Mouse (Mus musculus): ENCODE results near the gene Kalrn. TPM values are rescaled to one million over a fixed set of nuclear protein-coding genes. Genes with fewer than 3 reads are reported as not detected.

Kalrn gene
- total RNA-seq, 4 experiments from 2014 or later, result 25.1 to 32.5 (median 29.6) TPM

DNA sequence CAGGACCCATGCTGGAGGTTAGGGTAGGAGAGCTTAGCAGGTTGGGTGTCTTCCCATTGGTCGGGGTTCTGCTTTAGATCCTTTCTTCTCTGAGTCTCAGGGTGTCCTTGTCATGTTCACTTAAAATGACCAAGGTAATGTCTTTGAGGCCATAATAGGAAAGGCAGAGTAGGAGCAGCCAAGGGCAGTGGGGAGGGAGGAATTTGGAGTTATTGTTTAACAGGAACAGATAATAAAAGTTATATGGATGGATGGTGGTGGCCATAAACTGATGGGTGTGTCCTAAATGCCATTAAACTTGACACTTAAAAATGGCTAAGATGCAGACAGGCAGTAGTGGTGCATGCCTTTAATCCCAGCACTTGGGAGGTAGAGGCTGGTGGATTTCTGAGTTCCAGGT lies 584.2 kb downstream of the Kalrn start:
- no peak for DNase-seq (ENCODE audit: low spot score)

DNA sequence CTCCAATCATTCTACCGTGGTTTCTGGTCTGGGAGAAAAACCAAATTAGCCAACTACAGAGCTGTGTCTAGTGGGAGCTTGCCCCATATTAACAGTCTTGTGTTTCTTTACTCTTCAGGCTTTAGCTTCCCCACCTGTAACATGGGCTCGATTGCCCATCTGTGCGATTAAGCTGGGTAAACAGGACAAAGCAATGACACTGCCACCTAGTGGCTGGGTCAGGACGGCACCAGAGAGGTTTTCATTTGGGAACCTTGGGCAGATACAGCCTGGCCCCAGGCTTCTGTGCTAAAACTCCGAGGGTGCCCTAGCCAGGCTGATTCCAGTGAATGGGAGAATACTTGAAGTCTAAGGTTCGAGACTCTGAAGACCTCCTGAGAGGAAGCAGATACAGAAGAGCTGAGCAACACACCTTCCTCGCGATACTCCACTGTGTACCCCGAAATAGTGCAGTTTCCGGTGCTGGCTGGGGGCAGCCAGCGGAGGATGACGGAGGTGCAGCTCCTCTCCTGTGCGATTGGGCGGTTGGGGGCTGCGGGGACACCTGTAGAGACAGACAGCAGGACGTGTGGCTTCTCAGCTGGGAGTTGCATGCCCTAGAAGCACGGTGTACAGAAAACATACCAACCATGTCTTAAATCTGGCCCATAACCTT lies 584.8 kb downstream of the Kalrn start:
- DNase-seq (ENCODE audit: low spot score), result peak; percentile 48

DNA sequence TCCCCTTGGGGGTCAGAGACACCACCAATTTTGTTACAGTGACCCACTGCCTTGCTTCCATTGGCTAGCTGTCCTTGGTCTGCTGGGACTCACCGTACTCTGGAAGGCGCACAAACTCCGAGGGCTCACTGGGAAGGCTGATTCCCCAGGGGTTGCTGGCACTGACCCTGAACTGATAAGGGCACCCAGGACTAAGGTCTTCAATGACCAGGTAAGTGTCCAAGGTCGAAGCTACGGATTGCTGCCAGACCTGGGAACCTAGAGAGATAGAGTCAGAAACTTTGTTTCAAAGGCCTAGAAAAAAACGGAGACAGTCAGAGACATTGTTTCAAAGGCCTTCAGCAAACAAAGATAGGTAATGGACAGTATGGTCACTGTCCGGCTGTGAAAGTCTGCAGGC lies 586.3 kb downstream of the Kalrn start:
- no peak for DNase-seq (ENCODE audit: low spot score)

DNA sequence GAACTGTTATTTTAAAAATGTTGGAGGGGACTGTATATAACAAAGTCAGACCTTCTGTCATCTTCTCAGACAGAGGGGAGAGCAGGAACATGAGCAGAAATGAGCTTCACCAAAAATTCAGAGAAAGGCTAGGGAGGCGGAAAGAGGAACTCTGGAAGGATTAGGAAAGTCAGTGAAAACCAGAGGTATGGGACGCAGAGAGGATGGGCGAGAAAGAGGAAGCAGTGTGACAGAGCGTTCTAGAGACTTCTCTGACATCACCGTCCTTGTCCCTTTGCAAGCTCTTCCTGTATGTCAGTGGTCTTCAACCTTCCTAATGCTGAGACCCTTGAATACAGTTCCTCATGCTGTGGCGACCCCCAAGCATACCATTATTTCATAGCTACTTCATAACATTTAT lies 588.0 kb downstream of the Kalrn start:
- no peak for DNase-seq (ENCODE audit: low spot score)

DNA sequence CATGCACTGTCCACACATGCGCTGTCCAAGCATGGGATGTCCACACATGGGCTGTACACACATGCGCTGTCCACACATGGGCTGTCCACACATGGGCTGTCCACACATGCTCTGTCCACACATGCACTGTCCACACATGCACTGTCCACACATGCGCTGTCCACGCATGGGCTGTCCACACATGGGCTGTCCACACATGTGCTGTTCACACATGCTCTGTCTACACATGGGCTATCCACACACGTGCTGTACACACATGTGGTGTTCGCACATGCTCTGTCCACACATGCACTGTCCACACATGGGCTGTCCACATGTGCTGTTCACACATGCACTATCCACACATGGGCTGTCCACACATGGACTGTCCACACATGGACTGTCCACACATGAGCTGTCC lies 589.6 kb downstream of the Kalrn start:
- DNase-seq (ENCODE audit: low spot score), result no peak

DNA sequence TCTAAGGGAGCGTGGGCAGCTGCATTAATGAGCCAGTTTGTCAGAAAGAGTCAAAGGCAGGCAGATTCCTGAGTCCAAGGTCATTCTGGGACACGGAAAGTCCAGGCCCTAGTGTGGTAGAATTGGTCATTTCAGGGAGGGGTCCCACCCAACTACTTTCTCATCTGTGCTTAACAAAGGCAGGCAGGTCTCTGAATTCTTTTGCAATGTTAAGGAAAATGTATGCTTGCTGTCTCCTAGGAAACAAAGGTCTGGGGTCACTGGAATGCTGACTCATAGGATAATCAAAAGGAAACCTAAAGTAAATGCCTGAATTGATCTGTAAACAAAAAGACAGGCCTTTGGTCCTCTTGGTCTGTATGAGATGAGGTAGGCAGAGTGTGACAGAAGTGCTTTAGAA lies 593.5 kb downstream of the Kalrn start:
- DNase-seq (ENCODE audit: low spot score), result no peak

DNA sequence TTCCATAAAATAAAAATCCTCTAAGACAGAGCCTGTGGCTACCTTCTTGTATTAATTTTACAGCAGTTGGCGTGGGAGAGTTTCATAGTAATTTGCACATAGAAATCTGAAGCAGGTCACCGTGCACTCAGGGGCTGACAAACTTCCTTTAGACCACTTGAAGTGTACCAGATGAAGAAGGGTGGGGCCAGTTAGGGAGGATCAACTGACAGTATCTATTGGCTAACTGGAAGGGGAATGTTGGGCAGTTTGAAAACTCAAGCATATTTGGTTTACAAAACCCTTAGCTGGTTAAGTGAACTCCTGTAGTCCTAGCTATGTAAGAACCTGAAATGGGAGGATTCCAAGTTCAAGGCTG lies 606.1 kb downstream of the Kalrn start:
- DNase-seq (ENCODE audit: low spot score), result no peak

DNA sequence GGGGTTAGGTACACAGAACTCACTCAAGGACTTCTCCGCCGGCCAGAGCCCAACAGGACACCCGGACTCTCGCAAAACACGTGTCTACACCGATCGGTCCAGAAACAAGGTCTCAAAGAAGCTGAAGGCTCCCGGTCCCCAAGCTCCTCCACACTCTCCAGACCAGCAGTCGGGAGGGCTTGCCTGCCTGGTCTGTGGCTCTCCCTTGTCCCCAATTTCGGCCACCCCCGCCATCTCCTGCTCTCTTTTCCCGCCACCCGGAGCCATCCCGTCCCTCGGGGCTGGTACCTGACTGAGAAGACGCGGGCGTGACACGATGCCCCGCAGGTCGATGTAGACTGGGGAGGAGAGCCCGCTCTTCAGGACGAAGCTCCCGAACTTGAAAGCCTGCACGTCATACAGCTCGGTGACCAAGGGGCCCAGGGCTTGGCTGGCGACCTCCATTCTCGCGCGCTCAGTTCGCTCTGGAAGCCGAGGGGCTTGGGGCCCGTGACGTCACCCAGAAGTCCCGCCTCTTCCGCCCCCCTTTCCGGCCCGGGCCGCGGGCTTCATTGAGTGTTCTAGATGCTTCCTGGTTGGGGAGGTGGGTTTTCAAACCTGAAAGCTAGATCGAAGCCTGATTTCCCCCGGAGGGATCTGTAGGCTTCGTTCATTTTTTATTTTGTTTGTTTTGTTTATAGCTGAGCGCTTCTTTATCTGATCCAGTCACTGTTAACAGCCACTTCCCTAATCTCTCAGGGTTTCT lies 606.6 kb downstream of the Kalrn start, which contains the start of gene Umps:
Gene Umps, minus strand, starts transcription at position 501 of the 745 bp plus-strand sequence.
- peak; percentile 84 for DNase-seq (ENCODE audit: low spot score)

DNA sequence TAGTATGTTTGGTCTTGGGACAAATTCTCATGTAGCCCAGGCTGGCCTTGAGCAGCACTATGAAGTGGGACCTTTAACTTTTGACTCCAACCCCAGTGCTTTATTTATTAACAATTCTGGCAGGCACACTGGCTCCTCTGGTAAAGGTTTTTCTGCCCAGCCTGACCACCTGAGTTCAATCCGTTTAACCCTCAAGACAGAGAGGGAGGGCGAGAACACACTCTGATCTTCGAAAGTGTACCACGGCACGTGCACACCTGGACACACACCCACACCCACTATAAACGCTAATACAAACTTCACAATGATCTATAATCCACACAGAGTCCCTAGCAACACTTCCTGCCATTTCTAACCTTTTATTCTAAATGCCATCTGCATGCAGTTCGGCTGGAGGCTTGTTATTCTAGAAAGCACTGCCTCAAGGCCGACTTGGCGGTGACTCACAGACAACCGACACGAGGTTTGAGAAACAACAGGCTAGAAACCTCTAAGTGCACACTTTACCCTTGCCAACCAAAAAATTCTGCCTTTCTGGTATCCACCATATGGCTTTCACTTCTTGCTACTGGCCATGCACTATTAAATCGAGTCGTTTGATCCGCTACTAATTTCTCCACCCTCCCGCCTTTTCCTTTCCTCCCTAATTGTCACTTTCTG lies 607.3 kb downstream of the Kalrn start:
- no peak for DNase-seq (ENCODE audit: low spot score)

DNA sequence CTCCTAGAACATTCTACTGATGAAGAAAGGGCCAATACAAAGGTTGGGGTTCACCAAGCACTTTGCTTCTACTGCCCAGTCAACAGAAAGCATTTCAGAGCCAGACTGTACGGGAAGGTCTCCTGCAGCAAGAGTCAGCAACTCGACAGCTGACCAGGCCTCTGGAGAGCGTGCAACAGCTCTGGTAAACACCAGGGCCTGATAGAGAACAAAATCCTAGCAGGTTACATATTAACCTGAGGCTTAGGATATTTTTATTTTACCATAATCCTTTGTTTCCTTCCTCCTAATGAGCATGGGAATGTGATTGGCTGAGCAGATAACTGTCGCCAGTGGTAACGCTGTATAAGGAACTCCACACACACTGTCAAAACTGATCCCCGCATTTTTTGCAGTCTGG lies 609.8 kb downstream of the Kalrn start:
- no peak for DNase-seq (ENCODE audit: low spot score)

DNA sequence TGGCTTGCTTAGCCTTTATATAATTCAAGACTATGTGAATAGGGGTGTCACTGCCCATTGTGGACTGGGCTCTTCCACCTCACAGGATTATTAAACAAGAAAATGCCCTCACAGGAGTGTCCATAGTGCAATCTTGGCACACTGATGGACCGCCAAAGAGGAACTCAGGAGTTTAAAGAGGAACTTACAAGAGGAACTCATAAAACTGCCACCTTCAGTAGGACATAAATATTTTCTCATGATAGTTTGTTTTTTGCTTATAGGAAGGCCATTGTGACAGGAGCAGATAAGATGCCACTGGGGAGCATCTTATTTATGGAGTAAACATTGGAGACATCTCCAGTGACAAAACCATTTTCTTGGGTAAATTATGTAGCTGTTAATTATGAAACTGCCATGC lies 618.5 kb downstream of the Kalrn start:
- DNase-seq (ENCODE audit: low spot score), result no peak

DNA sequence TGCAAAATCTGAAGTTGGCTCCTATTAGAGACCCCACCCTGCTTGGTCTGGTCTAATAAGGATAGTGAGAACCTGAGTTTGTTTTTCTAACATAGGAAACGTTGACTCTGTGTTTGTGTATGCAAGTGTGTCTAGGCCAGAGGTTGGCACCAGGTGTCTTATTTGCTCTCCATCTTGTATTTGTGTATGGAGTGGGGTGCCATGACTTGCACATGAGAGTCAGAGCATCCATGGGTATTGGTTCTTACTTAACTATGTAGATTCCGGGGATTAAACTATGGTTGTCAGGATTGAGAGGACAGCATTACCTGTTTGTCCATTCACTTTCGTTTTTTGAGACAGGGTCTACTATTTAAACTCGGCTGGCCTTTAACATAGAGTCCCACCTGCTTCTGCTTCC lies 620.3 kb downstream of the Kalrn start:
- DNase-seq (ENCODE audit: low spot score), result no peak

DNA sequence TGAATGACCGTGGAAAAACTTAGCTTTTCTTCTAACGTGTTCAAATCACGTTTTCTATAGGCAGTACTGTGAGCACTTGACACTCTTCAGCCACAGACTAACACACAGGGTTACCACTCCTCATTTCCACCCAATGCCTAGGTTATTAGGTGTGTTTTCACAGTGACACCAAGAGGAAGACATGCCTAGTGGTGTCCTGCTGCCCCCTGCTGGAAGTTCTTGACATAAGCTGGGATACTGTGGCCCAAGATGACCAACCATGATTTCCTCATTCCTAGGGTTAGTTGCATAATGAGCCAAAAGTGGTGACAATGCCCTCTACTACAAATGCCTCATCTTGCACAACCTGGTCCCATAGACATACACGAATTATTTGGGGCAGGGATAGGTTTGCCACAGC lies 622.5 kb downstream of the Kalrn start:
- DNase-seq (ENCODE audit: low spot score), result peak; percentile 89

DNA sequence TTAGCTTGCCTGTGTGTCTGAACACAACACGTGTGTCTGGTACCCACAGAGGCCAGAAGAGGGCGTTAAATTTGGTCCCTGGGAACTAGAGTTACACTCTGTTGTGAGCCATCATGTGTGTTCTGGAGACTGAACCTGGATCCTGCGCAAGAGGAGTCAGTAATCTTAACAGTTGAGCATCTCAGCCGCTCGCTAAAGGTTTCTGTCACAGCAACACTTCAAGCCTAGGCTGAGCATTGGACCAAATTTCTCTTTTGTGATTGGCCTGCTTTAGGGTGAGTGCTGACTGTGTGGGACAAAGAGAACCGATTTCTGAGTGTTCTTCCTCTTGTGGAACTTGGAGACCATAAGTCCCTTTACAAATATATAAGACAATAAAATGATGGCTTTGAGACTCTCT lies 622.9 kb downstream of the Kalrn start:
- no peak for DNase-seq (ENCODE audit: low spot score)

DNA sequence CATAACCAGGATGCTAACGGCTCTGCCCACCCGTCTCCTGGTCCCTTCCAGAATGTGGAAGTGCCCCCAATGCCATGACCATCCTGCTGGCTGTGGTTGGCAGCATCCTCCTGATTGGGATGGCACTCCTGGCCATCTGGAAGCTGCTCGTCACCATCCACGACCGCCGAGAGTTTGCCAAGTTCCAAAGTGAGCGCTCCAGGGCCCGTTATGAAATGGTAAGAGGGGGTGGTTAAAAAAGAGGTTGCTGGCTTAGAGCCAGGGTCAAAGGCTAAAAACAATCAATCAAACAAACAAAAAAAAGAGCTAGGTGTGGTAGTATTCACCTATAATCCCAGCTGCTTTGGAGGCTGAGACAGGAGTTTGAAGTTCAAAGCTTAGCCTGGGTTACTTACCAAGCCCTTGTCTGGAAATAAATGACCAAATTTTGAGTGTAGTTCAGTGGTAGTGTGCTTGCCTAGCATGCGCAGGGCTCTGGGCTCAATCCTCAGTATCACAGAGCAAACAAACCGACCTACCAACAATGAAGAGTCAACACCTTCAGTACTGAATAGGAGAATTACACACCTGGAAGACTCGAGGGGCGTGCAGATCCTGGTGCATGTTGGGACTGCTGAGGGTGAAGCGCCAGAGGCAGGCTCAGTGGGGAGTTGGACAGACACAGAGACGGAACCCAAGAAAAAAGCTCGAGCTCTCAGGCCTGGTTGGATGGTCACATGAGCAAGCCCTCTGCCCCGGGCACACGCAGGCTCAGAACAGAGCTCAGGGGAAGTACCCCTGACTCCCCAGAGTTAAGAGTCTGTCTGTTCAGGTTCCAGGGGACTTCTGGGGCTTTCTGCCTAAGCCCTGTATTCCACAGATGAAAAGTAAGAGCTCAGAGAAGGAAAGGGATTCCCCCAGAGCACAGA lies 625.4 kb downstream of the Kalrn start:
- no peak for DNase-seq (ENCODE audit: low spot score)

DNA sequence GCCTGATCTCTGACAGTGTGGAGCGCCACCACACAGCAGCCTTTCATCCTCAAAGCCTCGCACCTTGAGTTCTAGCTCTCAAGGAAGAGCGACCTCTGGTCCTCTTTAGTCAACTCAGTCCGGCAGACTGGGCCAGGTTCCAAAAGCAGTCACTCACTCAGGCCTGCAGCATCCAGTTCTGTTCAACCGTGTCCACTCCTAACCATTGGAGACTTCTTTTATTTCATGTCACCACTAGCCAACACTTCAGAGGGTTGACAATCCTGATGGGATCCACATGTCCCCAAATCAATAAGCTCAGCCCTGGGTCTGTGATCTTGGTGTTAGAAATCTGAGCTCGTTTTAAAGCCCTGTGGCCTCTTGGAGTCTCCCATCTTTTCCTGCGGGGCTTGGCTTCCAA lies 627.3 kb downstream of the Kalrn start:
- no peak for DNase-seq (ENCODE audit: low spot score)

DNA sequence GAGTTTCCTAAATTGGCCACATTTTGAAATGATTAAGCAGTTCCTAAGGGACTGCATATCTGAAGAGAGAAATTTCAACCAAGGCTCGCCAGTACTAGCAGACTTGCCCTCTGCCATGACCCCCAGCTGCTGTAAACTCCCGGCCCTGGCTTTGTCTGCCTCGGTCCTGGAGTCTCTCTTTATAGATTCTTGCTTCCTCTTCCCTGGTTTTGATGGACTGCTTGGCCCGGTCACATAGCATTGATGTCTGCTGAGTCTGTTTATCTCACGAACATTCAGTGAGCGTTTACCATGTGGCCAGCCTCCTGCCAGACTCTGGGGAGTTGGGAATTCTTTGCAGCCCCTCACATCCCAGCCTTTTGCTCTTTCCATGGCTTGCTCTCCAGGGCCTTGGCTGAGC lies 628.6 kb downstream of the Kalrn start:
- no peak for DNase-seq (ENCODE audit: low spot score)

DNA sequence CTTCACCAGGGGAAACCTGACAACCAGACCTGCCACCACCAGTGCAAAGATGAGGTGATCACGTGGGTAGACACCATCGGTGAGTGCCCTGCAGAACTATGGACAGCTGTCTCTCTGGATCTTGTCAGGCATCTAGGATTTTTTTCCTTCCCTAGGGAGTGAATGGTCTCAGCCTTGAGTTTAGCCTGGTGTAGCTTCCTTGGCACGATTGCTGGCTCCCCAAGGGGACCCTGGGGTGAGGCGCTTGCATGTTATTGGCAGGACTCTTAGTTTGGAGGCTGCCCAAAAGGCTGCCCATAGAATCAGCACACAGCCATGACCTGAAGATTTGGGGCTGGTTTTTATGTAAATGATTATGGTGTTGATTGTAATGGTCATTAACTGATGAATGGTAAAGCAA lies 629.2 kb downstream of the Kalrn start:
- no peak for DNase-seq (ENCODE audit: low spot score)

DNA sequence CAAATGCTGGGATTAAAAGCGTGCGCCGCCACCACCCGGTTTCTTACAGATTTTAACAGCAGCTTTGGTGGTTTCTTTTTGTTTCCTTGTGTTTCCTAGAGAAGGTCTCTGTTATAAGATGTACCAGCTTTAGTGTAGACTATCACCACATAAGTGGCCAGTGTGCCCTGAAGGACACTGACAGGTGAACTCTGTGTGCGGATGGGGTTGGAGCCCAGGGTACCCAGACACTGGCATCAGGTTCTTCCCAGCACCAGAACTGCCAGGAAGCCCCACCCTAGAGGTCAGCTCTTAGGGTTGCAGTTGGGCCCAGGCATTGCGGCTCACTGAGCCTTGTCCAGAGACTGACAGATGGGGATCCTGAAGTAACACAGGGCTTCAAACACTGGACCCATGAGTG lies 629.9 kb downstream of the Kalrn start:
- no peak for DNase-seq (ENCODE audit: low spot score)

DNA sequence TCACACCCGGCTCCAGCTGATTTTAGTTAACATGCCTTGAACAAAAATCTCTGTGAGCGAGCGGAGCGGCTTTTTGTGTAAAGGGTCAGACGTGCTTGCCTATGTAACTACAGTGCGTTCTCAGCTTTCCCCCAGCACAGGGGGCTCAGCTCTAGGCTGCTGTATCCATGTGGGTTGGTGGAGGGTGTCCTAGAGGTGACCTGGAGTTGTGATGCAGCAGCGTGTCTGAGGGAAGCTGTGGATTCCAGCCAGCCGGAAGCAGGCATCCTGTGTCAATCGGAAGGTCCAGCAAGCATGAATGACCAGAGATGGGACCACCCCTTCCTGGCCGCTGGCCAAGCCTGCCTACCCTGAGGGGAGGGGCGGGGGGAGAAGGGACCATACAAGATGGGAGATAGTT lies 631.0 kb downstream of the Kalrn start:
- DNase-seq (ENCODE audit: low spot score), result peak; percentile 65

DNA sequence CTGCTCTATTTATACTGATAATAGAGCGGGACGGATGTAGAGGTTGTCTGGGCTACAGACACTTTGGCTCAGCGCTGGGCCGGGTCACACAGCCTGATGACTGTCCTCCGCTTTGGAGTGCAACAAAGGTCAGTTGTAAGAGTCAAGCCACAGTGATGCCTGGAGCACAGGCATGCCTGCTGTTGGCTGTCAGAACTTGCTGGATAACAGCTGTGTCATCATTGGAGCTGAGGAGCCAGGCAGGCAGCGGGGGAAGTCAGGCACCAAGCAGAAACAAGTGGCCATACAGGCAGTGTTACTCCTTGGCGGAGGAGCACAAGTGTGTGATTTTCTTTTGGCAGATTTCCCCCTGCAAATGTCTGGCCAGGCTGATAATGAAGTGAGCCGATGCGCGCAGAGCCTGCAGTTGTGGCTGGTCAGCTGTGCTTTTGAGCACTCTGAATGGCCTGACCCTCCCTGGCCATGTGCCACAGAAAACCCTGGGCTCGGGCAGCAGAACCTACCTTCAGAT lies 632.0 kb downstream of the Kalrn start:
- peak; percentile 82 for DNase-seq (ENCODE audit: low spot score)

DNA sequence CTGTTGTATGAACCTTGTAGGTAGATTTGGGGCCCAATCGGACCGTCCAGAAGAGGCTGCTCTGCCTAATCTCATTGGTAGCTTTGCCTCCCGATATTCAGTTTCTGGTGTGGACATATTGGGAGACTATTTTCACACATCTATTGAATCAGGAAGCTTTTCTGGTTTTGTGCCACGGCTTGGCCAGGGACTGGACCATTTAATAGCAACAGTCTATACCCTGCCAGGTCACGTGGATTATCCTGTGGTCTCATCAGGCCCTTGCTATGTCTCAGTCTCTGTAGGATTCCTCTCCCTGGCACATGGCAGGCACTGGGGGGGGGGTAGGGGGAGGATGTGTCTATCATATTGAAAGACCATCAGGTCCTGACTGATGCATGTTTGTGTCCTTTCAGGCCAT lies 633.2 kb downstream of the Kalrn start:
- no peak for DNase-seq (ENCODE audit: low spot score)
